Mouse (Mus musculus): ENCODE results near the gene Plek2. TPM values are rescaled to one million over a fixed set of nuclear protein-coding genes. Genes with fewer than 3 reads are reported as not detected.

The Plek2 gene
- total and polyA plus RNA-seq, 3 experiments, result 0.10 to 0.29 (median 0.27) TPM

- WGBS, result under 1% methylated on average over 55 of the region's 55 CpGs
Measured at GRCm38 (mm10) chr12:78861496-78862253, 45.1 kb downstream of the Plek2 start, which contains the start of the genes Atp6v1d and Eif2s1. Gene Atp6v1d (minus strand): TSS chr12:78861638. Gene Eif2s1 (plus strand): TSS chr12:78861819.

GRCm38 (mm10) chr12:78860921-78861495, 45.8 kb downstream of the Plek2 start:
- Histone ChIP-seq H3K27ac (peak overlapping the region; percentile 73), H3K36me3 (ENCODE audit: control insufficient read depth, insufficient read depth, low read length) (peaks cover 11% of the 10 kb centered on the region), H3K4me3 (peak overlapping the region; percentile 93), H3K9ac (ENCODE audit: low read depth, low read length) (peak overlapping the region; percentile 76), H3K27me3 (ENCODE audit: control insufficient read depth, insufficient read depth, low read length) (no peaks in the 10 kb centered on the region), H3K4me1 (ENCODE audit: control insufficient read depth, insufficient read depth, low read length) (peaks cover 4% of the 10 kb centered on the region), H3K79me2 (replicated peaks; ENCODE audit: control insufficient read depth, insufficient read depth, low read length) (peaks cover 6% of the 10 kb centered on the region; the same call in 1 of the 2 replicates)
- peak; percentile 80 for TF ChIP-seq POLR2A (IDR thresholded peaks at IDR 0.05; ENCODE audit: insufficient read depth, low read depth, low read length)
- TF ChIP-seq CTCF (IDR thresholded peaks at IDR 0.05), result no peak
- TF ChIP-seq EP300 (IDR thresholded peaks at IDR 0.05; ENCODE audit: insufficient read depth, low read depth, low read length), result no peak
- no peak for DNase-seq
- under 1% methylated on average over 30 of the region's 30 CpGs for WGBS
- intact Hi-C loops (cut with DNase I), result loop anchor here (5.0 to 10.0 kb wide), 3 partner anchors 114 to 1784 kb away; partner anchors contain the start of genes Erh, Gphn, Mpp5 and Slc39a9

More at GRCm38 (mm10) chr12:78861496-78862253, 45.1 kb downstream of the Plek2 start, which contains the start of the genes Atp6v1d and Eif2s1:
- intact Hi-C loops (cut with DNase I), result loop anchor here (5.0 to 10.0 kb wide), 3 partner anchors 114 to 1783 kb away; partner anchors contain the start of genes Erh, Gphn, Mpp5 and Slc39a9
- H3K4me3 ChIP-seq, result peak within 1 kb of the TSS; percentile 93
- peaks cover 4% of the 10 kb centered on the region for H3K4me1 ChIP-seq (ENCODE audit: control insufficient read depth, insufficient read depth, low read length)
- peak within 1 kb of the TSS; percentile 82 for H3K9ac ChIP-seq (ENCODE audit: low read depth, low read length)
- DNase-seq, result peak; percentile 96 to 99
- H3K27me3 ChIP-seq (ENCODE audit: control insufficient read depth, insufficient read depth, low read length), result no peaks in the 10 kb centered on the region
- TF ChIP-seq CTCF (IDR thresholded peaks at IDR 0.05) (peak; percentile 96), POLR2A (IDR thresholded peaks at IDR 0.05; ENCODE audit: insufficient read depth, low read depth, low read length) (peak; percentile 85), EP300 (IDR thresholded peaks at IDR 0.05; ENCODE audit: insufficient read depth, low read depth, low read length) (peak; percentile 83; the same call in 1 of the 2 replicates)
- H3K36me3 ChIP-seq (ENCODE audit: control insufficient read depth, insufficient read depth, low read length), result peaks cover 11% of the 10 kb centered on the region
- peaks cover 6% of the 10 kb centered on the region; the same call in 1 of the 2 replicates for H3K79me2 ChIP-seq (replicated peaks; ENCODE audit: control insufficient read depth, insufficient read depth, low read length)
- H3K27ac ChIP-seq, result peak within 1 kb of the TSS; percentile 99

GRCm38 (mm10) chr12:78848246-78848645, 58.5 kb downstream of the Plek2 start:
- no peak overlapping the region for H3K4me3 ChIP-seq
- 87% methylated on average over 4 of the region's 4 CpGs for WGBS
- intact Hi-C loops (cut with DNase I), result no loop called here
- H3K4me1 ChIP-seq (ENCODE audit: control insufficient read depth, insufficient read depth, low read length), result no peaks in the 10 kb centered on the region
- no peak for DNase-seq
- H3K9ac ChIP-seq (ENCODE audit: low read depth, low read length), result no peak overlapping the region
- no peaks in the 10 kb centered on the region for H3K27me3 ChIP-seq (ENCODE audit: control insufficient read depth, insufficient read depth, low read length)
- H3K27ac ChIP-seq, result no peak overlapping the region
- H3K79me2 ChIP-seq (replicated peaks; ENCODE audit: control insufficient read depth, insufficient read depth, low read length), result no peaks in the 10 kb centered on the region
- H3K36me3 ChIP-seq (ENCODE audit: control insufficient read depth, insufficient read depth, low read length), result no peaks in the 10 kb centered on the region
- TF ChIP-seq CTCF (IDR thresholded peaks at IDR 0.05) (no peak), POLR2A (IDR thresholded peaks at IDR 0.05; ENCODE audit: insufficient read depth, low read depth, low read length) (no peak), EP300 (IDR thresholded peaks at IDR 0.05; ENCODE audit: insufficient read depth, low read depth, low read length) (no peak)

- Histone ChIP-seq H3K79me2 (replicated peaks; ENCODE audit: control insufficient read depth, insufficient read depth, low read length) (no peaks in the 10 kb centered on the region), H3K4me1 (ENCODE audit: control insufficient read depth, insufficient read depth, low read length) (no peaks in the 10 kb centered on the region), H3K9ac (ENCODE audit: low read depth, low read length) (no peak overlapping the region), H3K36me3 (ENCODE audit: control insufficient read depth, insufficient read depth, low read length) (peaks cover 4% of the 10 kb centered on the region), H3K27me3 (ENCODE audit: control insufficient read depth, insufficient read depth, low read length) (no peaks in the 10 kb centered on the region), H3K4me3 (no peak overlapping the region), H3K27ac (no peak overlapping the region)
- 98% methylated on average over 1 of the region's 1 CpGs for WGBS
- DNase-seq, result no peak
- intact Hi-C loops (cut with DNase I), result no loop called here
- TF ChIP-seq CTCF (IDR thresholded peaks at IDR 0.05), result no peak
Measured at GRCm38 (mm10) chr12:78842429-78842828, 64.3 kb downstream of the Plek2 start.

- H3K36me3 ChIP-seq (ENCODE audit: control insufficient read depth, insufficient read depth, low read length), result peaks cover 4% of the 10 kb centered on the region
- H3K27ac ChIP-seq, result no peak overlapping the region
- no peaks in the 10 kb centered on the region for H3K27me3 ChIP-seq (ENCODE audit: control insufficient read depth, insufficient read depth, low read length)
- H3K4me3 ChIP-seq, result no peak overlapping the region
- H3K9ac ChIP-seq (ENCODE audit: low read depth, low read length), result no peak overlapping the region
- intact Hi-C loops (cut with DNase I), result no loop called here
- WGBS, result 60% methylated on average over 4 of the region's 4 CpGs
- no peaks in the 10 kb centered on the region for H3K79me2 ChIP-seq (replicated peaks; ENCODE audit: control insufficient read depth, insufficient read depth, low read length)
- no peak for TF ChIP-seq EP300 (IDR thresholded peaks at IDR 0.05; ENCODE audit: insufficient read depth, low read depth, low read length)
- TF ChIP-seq POLR2A (IDR thresholded peaks at IDR 0.05; ENCODE audit: insufficient read depth, low read depth, low read length), result no peak
- no peak for TF ChIP-seq CTCF (IDR thresholded peaks at IDR 0.05)
- no peak for DNase-seq
- no peaks in the 10 kb centered on the region for H3K4me1 ChIP-seq (ENCODE audit: control insufficient read depth, insufficient read depth, low read length)
Measured at GRCm38 (mm10) chr12:78839906-78840305, 66.9 kb downstream of the Plek2 start.

Other genes with a start within 250 kb of the Plek2 start
- not detected for gene Fam71d, start 215.4 kb downstream of the Plek2 start, total RNA-seq (2021)
- gene Fam71d, start 215.4 kb downstream of the Plek2 start, polyA plus RNA-seq (2012; rRNA removed), result 0.12 and 0.41 TPM in 2 replicates
- 10 to 100 TPM; 11.1 to 19.2 TPM for gene Mpp5, start 158.1 kb downstream of the Plek2 start, total RNA-seq (2021)
- gene Mpp5, start 158.1 kb downstream of the Plek2 start, polyA plus RNA-seq (2012; rRNA removed), result 2.1 and 6.5 TPM in 2 replicates
- 10 to 100 TPM; 72.8 to 79.8 TPM for gene Atp6v1d, start 45.3 kb downstream of the Plek2 start, total RNA-seq (2021)
- gene Atp6v1d, start 45.3 kb downstream of the Plek2 start, polyA plus RNA-seq (2012; rRNA removed), result 31.8 and 64.5 TPM in 2 replicates
- gene Eif2s1, start 45.1 kb downstream of the Plek2 start, total RNA-seq (2021), result 10 to 100 TPM; 54.6 to 55.0 TPM
- gene Eif2s1, start 45.1 kb downstream of the Plek2 start, polyA plus RNA-seq (2012; rRNA removed), result 11.8 and 21.2 TPM in 2 replicates
- 1 to 10 TPM; 3.2 to 3.3 TPM for gene Tmem229b, start 100.7 kb upstream of the Plek2 start, total RNA-seq (2021)
- gene Tmem229b, start 100.7 kb upstream of the Plek2 start, polyA plus RNA-seq (2012; rRNA removed), result 4.2 and 9.8 TPM in 2 replicates
- gene Plekhh1, start 122.2 kb upstream of the Plek2 start, total RNA-seq (2021), result 1 to 10 TPM; 1.4 to 1.7 TPM
- gene Plekhh1, start 122.2 kb upstream of the Plek2 start, polyA plus RNA-seq (2012; rRNA removed), result 1.8 and 2.8 TPM in 2 replicates
- 1 to 10 TPM; 3.4 to 4.4 TPM for gene Pigh, start 182.7 kb upstream of the Plek2 start, total RNA-seq (2021)
- 4.6 and 5.4 TPM in 2 replicates for gene Pigh, start 182.7 kb upstream of the Plek2 start, polyA plus RNA-seq (2012; rRNA removed)
- gene Arg2, start 223.8 kb upstream of the Plek2 start, total RNA-seq (2021), result not detected
- 0.16 TPM in 1 of 2 replicates, not detected in the other for gene Arg2, start 223.8 kb upstream of the Plek2 start, polyA plus RNA-seq (2012; rRNA removed)